Mouse (Mus musculus) heart, postnatal 4 days (tissue): Measurements from ENCODE around the gene Esrrg. TPM values are rescaled to one million over a fixed set of nuclear protein-coding genes. Genes with fewer than 3 reads are reported as not detected.

ENCODE experiments used
- DNase-seq: peaks from one replicate; pipeline ENCODE4 v3.0.0; 2021
- total RNA-seq, 2 experiments: library from RNA; stranded (reverse); gene quantifications; 2 replicates each; pipeline ENCODE4 v1.2.3; 2021

Esrrg gene
- total RNA-seq, 2 experiments from 2014 or later, result 37.9 to 50.1 TPM

GRCm38 (mm10) chr1:187779589-187780178 lies 171.1 kb downstream of the Esrrg start:
- no peak for DNase-seq

DNA sequence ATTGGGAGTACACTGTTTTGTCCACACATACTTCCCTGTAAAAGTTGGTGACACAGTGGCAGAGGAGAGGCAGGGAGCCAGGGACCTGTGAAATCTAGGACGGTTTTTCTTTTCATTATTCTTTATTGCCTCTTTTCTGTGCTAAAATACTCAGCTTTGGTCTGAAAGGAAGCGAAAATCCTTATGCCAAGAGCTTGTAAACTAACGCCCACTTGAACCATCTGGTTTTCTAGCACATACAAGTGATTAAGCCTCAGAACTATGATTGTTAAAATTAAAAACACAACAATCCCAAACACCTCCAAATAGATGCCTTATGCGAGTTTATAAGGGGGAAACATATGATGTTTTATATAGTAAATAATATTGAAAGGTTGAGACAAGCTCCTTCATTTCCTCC lies 176.6 kb downstream of the Esrrg start:
- no peak for DNase-seq

- no peak for DNase-seq
Measured at GRCm38 (mm10) chr1:187787055-187788016, 178.7 kb downstream of the Esrrg start.

GRCm38 (mm10) chr1:187794240-187794930 lies 185.8 kb downstream of the Esrrg start:
- no peak for DNase-seq

- peak; percentile 62 for DNase-seq
Measured at GRCm38 (mm10) chr1:187795551-187795950, 187.0 kb downstream of the Esrrg start.

- DNase-seq, result peak; percentile 30
Measured at GRCm38 (mm10) chr1:187799300-187799699, 190.7 kb downstream of the Esrrg start.

GRCm38 (mm10) chr1:187800761-187801160 lies 192.2 kb downstream of the Esrrg start:
- DNase-seq, result no peak

GRCm38 (mm10) chr1:187803566-187803965 lies 195.0 kb downstream of the Esrrg start:
- no peak for DNase-seq

DNA sequence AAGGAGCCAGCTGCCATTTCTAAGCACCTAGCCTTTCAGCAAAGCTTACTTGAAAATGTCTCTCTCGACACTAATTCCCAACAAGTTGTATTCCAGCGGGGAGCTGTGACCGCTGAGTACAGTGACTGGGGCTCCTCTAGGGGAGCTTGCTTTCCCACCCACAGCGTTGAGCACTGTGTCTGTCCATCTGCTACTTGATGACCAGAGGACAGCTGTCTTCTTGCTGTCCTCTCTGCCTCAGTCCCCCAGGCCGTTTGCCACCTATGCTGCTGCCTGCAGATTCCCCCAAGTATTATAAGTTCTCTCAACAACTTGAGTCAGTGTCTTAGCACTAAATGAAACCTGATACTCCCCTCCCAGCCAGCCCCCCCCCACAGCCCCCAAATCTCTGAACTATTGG lies 195.4 kb downstream of the Esrrg start:
- DNase-seq, result no peak

- DNase-seq, result no peak
Measured at GRCm38 (mm10) chr1:187805001-187805400, 196.4 kb downstream of the Esrrg start.

DNA sequence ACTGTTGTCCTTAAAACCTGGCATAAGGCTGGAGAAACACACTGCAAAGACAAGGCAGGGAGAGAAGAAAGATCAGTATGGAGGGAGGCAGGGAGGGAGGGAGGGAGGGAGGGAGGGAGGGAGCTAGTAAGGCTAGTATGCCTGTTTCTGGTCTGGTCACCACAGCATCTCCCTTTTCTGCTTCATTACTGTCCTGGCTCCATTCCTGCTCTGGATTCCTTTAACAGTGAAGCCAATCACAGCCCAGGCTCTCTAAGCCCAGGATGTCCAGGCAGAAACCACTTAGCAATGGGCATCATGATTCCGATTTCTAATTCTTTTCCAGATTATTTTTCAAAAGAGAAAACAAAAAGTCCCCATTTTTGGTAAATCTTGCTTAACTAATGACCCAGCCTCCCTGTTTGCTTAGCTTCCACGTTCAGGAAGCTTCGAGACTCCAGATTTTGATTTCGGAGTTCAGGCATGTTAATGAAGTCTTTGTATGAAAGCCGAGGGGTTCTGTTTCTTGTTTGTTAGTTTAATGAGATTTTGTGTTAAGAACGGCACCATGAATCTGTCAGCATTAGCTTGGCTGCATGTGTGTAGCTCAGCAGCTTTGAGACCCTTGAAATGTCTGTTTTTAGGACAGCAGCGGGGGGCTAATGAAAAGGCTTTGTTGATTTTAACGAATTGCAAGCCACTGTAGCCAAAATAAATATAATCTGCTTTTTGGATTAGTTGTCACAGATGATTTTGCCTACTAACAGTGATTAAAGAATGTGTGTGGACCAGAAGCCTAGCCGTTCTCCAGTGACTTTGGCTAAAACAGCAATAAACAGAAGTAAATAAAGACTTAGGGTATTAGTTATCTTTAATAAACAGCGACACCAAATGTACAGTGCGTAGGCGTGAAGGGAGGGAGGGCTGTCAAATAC lies 199.1 kb downstream of the Esrrg start:
- no peak for DNase-seq

DNA sequence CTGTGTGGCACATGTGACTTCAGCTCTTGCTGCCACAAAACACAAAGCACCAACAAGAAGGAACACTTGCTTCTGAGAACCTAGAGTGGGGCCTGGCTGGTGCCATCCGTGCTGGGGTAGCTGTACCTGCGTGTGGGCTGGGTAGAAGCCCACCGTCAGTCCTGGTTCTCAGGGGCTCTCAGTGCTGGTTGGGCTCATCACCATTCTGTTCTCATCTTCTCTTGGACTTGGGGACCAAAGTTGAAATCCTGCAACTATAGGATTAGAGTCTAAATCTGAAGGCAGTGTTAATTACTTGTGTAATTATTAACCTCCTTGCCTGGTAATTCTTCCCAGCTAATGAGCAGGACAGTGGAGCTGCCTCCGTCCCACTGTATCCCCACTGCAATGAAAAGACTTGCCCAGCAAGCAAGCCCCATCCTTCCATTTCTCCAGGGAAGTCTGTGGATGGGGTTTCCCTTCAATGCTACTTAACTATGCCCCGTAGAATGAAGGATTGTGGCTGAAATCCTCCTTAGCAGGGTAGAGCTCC lies 199.9 kb downstream of the Esrrg start:
- no peak for DNase-seq

DNA sequence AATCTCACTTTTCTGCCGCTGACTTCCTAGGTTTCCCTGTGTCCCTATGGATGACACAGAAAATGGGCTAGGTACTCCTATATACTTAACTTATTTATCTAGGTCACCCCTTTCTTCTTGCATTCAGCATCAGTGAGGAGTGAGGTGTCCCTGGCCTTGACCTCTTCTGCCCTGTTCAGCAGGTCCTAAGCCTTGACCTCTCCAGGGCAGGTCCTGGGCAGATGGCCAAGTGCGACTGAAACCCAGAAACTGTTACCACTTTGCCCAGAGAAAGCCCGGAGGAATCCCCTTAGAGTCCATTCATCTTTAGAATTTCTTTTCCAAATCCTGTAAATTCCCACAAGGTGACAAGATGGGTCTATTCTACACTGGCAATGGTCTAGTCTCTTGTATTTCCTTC lies 201.0 kb downstream of the Esrrg start:
- no peak for DNase-seq

GRCm38 (mm10) chr1:187819406-187819805 lies 210.8 kb downstream of the Esrrg start:
- no peak for DNase-seq

DNA sequence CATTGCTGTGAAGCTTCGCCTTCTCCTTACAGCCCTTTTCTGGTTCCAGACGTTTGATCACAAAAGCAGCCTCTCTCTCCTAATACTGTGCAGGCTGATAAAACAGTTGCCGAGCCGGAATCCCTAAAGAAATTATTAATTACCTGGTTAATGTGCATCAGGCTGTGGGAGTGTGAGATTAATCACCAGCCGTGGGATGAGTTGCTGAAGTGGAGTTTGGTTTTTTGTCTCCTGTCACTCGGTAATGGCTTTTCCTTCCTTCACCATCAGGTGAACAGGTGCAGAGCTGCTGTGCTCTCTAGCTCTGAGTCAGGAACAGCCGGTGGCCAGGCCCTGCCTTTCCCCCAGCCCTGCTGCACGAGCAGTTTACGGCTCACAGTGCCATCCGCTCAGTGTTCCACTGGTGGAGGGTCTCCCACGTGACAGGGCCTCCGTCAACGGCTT lies 212.8 kb downstream of the Esrrg start:
- DNase-seq, result no peak

DNA sequence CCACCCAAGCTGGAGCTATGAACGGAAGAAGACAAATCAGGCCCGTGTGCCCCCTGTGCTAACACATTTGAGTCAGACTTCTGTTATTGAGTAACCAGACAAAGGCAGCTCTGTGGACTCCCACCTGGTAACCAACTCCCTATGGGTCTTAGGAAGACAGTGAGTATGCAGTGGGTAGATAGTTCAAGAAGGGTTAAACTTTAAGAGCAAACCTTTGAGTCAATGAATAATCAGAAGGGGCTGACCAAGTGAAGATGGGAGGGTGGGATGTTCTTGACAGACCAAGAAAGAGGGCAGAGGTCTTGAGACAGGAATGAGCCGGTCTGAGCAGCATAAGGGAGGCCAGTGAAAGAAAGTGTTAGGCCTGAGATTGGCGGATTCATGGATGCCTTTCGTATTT lies 214.8 kb downstream of the Esrrg start:
- no peak for DNase-seq

DNA sequence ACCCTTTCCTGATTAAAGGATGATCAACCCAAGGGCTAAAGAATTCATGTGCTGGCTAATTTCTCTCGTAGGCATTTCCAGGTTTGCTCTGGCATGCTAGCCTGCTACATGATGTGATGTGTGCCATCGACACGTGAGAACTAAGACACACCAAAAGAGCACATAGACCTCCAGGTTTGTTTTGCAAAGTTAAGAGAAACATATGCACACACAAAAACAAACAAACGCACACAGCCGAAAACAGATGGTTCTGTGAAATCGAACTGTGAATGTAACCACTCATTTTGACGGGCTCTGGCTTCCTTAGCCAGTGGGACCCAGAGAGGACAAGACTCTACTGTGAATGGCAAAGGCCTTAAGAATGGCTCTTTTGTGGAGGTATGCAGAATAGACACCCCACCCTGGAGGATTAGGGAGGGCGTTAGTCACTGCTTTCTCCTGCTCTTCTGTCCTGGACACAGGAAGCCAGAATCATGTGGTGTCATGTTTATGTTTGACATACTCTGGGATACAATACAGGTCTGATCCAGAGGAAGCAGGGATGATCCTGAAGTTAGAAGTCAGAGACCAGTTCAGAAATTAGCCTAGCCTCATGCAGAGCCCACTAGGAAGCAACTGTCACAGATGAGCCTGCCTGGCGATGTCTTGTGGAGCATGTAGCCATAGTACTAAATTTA lies 217.0 kb downstream of the Esrrg start:
- DNase-seq, result no peak

DNA sequence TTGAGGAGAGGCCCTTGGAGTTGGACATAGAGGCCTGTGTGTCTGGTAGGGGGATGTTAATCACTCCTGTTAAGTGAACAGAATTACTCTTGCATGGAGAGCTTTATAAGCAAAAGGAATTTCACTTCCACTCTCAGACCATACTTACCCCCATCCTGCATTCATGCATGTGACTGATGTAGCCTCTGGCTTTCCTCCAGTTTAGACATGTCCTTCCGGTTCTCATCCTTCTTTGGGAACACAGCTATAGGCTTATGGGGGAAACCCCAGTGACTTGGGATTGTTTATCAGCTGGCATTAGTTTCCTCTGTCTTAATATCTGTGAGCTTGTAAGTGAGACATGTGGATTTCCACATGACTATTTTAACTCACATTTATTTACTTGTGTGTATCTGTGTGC lies 217.5 kb downstream of the Esrrg start:
- no peak for DNase-seq

GRCm38 (mm10) chr1:187826869-187827268 lies 218.3 kb downstream of the Esrrg start:
- DNase-seq, result no peak

DNA sequence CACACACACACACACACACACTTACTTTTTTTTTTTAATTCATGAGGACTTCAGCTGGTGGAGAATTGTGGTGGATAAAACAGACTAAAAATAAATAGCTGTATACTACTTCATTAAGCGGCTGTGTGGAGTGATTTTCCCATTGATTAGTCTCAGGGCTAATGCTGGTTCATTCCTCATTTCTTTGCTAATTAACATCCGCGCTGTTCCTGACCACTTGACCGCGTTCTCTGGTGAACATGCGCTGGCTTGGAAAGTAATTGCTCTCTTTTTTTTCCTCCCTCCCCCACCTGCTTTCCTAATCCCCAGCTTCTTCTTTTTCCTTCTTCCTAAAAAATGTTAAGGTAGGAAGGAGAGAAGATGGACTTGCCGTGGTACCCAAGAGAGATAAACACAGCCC lies 222.3 kb downstream of the Esrrg start:
- DNase-seq, result no peak

DNA sequence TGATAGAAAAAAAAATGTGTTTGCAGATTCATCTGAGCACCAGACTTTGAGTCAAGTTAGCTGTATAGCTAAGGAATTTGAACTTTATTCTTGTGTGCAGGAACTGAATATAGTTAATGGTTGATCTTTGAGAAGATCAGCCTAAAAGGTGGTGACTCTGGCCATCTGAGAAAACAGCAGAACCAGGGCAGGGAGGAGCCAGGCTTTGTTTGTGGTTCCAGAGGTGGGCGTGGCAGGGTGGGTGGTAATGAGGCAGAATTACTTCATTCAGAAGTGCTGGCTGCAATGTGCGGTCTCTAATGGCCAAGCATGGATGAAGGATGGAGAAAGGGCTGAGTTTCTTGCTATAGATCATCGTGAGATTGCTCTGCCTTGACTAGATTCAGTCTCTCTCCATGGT lies 224.3 kb downstream of the Esrrg start:
- no peak for DNase-seq
